Mouse (Mus musculus): ENCODE results near the gene Nisch.

Gene Nisch

DNA sequence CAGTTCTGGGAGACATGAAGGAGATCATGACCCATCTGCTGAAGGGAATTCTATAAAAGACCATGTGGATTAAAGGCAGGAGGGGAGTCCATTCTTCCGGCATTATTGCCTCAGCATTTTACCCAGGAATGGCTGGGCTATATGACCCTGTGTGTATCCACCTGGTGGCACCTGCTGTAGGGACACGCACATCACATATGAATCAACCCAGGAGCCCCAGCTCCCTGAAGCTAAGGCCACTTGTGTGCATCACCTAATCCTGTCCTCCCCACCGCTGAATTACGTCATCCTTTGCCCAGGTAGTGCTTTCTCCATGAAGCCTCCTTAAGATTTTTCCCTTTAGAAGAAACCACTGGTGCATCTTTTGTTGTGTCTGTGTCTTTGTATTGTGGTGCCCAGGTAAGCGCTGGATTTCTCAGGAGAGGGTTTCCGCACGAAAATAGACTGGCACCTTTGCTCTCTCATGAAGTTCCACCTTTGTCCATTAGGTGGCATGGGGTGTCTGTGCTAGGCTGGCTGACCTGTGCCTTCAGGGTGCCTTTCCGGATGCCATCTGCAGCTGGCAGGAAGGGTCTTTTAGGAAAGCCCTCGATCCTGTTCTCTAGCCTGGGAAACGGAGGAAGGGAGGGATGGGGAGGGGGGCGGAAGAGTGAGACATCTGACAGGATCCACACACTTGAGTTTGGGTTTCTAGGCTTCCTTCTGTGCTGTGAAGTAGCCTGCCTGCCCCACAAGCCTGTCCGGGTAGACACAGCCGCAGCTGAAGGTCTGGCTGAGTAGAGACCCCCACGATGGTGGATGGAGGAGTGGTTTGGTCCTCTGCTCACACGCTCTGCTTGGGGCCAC, 1.4 kb downstream of the Nisch start:
- peak; percentile 96 for DNase-seq

DNA sequence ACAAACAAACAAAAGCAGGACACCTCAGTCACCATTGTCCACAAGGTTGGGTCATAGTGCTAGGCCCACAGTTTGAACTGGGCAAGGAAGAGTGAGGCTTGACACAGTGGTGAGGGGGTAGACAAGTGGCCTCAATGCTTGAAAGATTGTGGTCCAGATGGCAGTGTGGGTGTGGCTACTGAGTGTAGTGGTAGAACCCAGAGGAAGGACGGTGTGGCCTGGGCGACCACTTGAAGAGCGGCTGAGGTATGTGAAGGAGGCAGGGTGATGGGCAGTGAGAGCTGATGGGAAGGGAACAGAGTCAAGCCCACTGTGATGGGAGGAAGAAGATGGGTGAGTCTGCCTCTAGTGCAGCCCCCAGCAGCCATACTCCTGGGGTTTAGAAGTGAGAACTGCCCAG, 2.1 kb downstream of the Nisch start:
- no peak for DNase-seq

DNA sequence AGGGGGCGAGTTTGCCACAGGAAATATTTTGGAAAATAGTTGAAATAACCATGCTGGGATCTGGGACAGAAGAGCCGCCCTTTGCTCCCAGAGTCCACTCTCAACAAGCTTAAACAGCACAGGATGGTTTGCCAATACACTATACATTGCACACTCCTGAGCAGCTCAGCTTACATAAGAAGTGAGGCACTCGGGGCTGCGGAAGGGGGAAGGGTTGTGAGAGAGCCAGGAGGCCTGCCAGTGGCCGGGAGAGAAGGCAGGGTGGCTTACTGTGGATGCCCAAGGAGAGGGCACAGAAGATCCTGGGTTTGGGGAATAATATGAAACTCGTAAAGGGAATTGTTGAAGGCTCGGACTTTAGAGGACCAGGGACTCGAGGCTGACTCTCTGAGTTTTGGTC, 2.9 kb downstream of the Nisch start:
- DNase-seq = no peak

DNA sequence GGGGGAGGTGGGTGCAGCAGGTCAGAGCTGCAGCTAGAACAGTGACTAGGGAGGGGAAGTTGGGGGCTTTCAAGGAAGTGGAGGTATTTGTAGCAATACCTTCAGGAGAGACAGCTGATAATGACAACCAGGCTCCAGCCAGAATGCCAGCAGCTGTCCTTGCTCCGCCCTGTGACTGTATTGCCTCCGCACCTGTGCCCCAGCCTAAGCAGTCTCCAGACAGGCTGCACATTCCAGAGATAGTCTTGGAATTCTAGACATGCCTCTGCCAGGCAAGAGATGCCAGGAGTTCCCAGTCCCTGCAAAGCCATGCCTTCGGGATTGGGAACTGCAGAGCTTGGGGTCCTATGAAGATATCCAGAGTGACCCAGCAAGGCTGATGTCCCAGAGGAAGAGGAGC, 4.2 kb downstream of the Nisch start:
- DNase-seq = peak; percentile 89

DNA sequence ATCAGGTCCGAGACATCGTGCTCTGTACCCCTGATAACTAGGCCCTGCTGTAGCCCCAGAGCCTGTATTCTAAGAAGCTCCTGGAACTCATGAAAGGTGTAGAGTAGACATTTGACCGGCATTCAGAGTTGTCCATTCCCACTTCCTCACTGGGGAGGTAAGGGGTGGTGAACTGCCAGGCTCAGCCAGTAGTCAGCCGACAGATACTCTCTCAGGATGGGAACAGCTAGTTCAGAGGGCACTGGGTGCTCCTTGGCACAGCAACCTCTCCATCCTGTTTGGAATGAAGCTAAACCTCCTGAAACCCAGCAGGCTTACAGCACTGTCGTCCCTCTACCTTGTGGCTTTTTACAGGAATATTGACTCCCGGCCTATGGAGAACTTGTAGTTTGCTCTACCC, 4.9 kb downstream of the Nisch start:
- DNase-seq = peak; percentile 90

- DNase-seq = peak; percentile 99
These were observed 7.6 kb downstream of the Nisch start for GRCm38 (mm10) chr14:31209133-31209557.

DNA sequence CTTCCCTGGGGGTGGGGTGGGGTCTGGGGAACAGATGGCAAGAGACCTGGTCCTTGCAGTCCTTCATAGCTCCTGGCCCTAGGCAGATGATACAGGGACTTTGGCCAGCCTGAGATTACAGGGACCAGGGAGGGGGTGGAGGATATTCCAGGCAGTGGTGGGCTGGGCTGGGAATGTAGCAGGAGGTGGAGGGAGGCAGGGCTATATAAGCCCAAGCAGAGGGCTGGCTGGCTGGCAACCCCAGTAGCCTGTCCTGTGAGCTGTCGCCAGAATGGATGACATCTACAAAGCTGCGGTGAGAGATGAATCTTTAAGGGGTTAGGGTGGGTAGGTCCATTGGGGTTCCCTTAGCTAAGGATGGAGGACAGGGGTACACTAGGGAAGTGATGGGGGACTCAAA, 8.7 kb downstream of the Nisch start, which contains the start of gene Tnnc1:
Tnnc1 (plus strand) TSS at position 229 of the 400 bp plus-strand sequence.
- DNase-seq = peak; percentile 98

DNA sequence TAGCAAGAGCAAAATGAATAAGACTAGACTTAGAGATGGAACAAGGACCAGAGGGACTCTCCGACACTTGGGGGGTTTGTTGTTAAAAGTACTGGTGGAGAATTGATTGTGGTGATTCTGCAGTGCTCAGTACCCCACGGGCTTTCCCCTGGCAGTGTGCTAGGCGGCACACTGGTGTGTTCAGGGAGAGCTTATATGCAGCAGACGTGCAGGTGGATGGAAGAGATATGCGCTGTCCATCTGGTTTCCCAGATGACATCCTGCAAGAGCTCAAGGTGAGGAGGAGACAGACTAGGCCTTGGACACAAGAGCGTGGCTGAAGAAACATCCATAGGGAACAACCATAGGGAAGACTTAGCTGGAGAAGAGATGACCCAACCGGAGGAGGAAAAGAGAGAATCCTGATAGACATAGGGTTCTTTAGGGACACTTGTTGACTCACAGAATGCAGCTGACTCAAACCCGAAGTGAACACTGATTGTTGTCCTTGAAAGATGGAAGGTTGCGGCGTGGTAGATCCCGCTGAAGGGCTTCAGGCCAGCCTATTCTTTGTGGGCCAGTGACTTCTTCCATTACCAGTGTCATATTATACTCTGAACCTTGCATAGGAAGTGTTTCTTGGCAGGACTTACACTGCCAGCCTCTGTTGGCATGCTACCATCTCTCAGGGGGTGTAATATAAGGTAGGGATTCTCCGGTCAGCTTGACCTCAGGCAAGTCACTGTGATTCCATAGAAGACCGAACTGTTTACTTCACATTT, 9.5 kb downstream of the Nisch start:
- DNase-seq = peak; percentile 96

- DNase-seq = peak; percentile 100
These were observed 10.2 kb downstream of the Nisch start for GRCm38 (mm10) chr14:31206472-31206981.

GRCm38 (mm10) chr14:31205562-31206467, 10.9 kb downstream of the Nisch start:
- peak; percentile 97 for DNase-seq

GRCm38 (mm10) chr14:31205244-31205561, 11.5 kb downstream of the Nisch start:
- DNase-seq = no peak

DNA sequence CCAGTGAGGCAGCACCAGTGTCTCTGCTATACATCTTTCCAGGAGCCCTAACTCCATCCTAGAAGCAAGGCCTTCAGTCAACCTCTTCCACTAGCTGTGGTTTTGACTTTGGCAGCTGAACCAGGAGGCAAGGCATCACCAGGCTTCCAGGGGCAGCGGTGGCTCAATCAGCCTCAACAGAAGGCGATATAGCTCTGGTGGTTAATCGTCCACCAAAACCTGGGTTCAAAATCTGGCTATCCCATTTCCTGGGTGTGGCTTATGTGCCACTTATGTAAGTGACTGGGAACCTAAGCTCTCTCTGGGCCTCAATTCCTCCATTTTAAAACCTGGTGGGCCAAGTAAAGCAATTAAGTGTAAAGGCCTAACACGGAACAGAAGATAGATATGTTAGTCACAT, 11.9 kb downstream of the Nisch start:
- DNase-seq = peak; percentile 93

- DNase-seq = no peak
These were observed 16.7 kb downstream of the Nisch start for GRCm38 (mm10) chr14:31200038-31200437.

GRCm38 (mm10) chr14:31199599-31199998, 17.1 kb downstream of the Nisch start:
- DNase-seq = no peak

DNA sequence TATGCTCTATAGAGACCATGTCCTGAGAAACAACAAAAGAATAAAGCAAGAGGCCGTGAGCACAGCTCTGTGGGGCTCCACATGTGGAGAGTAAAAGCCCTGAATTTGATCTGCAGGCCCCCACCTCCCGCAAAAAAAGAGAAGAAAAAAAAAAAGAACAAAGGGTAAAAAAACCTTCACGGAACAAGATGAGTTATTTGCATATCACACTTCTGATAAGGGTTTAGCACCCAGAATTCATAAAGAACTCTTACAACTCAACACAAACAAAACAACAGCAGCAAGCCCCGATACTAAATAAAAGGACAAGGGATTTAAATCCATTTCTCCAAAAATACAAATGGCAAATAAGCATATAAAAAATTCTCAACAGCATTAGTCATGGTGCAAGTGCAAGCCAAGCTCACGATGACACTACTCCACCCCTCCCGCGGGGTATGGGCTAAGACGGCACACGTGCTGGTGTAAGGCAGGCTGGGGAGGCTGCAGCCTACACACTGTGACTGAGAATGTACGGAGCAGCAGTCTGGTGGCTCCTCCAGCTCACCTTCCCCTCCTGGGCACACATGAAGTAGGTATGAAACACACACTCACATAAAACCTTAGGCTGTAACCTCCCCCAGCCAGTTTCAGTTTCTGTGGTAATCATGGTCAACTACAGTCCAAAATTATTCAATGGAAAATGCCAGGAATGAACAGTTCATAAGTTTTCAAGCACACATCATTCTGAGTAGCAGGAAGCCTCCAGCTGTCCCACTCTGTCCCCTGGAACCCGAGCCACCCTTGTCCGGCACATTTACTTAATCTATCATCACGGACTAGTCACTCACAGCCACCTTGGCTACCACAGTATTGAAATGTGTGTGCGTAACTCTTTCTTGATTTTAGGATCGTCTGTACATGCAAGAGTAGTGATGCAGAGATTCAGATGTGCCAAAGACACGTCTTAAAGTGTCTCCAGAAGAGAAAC, 18.9 kb downstream of the Nisch start:
- peak; percentile 97 for DNase-seq

- peak; percentile 91 for DNase-seq
These were observed 20.8 kb downstream of the Nisch start for GRCm38 (mm10) chr14:31195968-31196367.

DNA sequence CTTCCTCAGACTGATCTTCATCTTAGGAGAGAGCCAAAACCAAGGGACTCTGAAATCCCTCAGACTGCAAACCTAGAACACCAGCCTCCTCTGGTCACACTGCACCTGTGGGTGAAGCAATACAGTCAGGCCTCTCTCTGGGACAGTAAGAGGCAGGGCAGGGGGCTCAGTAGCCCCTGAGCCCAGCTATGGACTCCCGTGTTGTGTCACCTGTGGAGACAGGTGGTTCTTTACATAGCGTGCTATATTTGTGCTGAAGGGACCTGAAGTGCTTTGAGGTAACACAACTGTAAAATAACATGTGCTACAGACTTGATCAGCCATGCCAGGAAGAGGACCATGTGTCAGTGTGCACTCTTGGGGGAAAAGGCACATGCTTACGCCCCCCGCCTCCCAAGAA, 21.2 kb downstream of the Nisch start:
- DNase-seq = peak; percentile 96

DNA sequence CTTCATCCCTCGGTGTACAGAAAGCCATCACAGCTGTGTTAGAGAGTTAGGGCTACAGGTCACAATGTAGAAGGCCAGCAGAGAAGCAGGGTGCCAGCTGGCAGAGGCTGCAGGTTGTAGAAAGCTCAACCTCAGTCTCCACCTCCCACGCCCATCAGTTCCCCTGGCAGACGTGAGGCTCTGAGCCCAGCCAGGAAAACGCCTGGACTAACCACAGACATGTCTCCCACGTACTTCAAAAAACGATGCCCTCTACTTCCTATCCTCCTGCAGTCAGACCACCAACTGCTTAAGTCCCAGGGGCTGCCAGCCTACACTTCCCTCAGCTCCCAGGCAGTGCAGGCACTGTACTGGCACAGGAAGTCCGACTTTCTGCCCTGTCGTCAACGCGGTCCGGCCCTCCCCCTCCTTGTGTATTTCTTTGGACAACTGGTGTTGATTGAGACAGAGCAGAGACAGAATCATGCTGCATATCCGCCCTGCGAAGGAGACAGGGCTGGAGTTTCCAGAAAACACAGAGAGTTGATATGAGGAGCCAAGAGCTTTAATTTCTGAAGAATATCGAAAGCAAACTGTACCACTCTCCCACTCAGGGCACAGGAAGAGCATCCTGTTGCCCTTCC, 21.7 kb downstream of the Nisch start:
- peak; percentile 99 for DNase-seq

DNA sequence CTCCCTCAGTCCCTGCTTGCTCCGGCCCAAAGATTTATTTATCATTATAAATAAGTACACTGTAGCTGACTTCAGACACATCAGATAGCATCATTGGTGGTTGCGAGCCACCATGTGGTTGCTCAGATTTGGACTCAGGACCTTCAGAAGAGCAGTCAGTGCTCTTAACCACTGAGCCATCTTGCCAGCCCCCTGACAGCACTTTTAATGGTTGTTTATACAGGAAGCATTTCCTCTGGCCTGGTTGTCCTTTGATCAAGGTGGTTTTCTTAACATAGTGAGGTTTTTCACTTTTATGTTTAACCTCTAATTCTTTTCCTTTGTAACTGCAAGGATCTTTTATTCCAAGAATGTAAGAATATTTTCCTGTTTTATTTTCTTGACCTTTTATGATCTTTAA, 22.3 kb downstream of the Nisch start:
- DNase-seq = no peak

GRCm38 (mm10) chr14:31193791-31194190, 23.0 kb downstream of the Nisch start:
- DNase-seq = no peak

DNA sequence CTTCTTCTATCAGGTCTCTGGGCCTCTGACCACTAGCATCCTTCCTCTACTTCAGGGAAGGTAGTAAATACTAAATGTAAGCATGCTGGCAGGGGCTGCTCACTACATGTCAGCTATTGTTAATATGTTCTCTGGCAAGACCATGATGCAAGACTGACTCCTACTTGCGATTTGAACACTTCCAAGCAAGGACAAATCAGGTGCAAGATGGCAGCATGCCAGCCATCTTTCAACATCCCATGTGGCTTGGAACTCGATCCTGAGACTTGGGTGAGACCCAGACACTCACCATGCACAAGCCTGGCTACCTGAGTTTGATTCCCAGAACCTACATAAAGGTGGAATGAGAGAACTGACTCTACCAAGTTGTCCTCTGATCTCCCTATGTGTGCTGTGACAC, 24.8 kb downstream of the Nisch start:
- no peak for DNase-seq
